Mouse (Mus musculus) brain, adult 2 months (tissue): ENCODE results near the gene Kif22.
"Not testable (repeated sequence)": the region's sequence is repeated elsewhere in the genome, so short reads cannot be mapped to it uniquely, and the experiment has no call there.

ENCODE experiments used
- DNase-seq: peaks from one replicate; pipeline ENCODE4 v3.0.0; 2011; ENCODE audit warnings: low read depth, low spot score

Kif22 gene

DNA sequence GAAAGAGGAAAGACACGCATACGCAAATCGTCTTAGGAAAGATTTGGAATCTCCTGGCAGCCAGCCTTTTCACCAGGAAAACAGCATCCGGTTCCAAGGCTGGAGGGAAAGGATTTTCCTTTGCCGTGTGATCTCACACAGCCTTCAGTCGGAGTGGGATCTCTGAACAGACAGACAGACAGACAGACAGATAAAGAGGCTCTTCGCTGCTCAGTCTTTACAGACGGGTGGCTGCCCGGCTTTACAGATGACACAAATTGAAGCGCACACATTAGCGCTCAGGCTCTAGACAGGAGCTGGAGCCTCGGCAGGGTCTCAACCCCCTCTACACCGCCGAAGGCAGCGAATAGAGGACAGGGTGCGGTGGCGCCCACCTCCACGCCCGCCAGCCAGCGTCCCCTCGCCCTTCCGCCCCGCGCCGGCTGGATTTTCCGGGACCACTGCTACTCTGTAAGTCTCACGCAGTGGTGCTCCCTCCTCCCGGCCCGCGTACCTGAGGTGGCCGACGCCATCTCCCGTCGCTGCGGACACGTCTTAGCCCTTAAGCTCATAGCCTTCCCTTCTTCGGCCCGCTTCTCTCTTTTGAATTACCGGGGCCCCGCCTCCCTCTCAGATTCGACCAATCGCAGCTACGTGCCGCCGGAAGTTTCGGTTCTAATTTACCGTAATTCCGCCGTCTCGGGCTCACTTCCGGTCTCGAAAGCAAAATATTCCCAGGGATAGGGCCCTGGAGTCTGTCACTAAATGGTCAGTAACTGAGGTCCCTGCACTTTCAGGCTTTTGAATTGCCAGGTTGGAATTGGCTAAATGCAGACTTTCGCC, at the start of gene Kif22:
TSS of gene Kif22 (minus strand) at position 621 of the 822 bp plus-strand sequence.
- DNase-seq: peak; percentile 94

DNA sequence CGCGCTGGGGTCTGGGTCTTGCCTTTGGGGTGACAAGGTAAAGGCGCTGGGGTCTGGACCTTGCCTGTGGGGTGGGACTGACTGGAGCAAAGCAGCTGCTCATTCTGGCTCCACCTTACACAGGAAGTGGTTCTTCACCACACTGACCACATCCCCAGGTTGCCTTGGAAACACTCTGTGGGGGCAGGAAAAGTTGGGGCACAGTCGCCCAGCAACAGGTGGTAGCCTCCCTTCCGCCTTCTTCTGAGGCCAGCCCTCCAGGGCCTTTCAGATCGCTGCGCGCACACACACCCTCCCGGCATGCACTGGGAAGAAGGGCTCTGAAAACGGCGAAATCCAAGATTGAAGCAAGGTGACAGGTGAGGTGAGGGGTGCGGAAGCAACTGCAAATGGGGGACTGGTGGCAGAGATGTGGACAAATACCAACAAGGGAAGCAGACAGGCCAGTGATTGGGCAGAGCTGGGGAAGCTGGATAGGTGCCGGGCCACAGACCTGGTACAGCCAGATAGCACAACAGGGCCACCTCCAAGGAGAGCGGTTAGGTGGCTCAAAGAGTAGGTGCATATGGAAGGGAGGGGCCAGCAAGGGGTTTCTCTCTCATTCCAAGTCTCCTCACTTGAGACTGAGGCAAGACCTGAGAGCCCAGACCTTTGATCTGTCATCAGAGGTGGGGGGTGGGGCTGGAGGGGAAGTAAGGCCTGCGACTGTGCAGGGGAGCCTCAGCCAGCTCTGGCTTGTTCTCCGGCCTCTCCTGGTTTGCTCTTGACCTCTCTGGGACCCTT, 49.0 kb upstream of the Kif22 start, which contains the start of gene AI467606:
TSS of gene AI467606 (plus strand) at position 246 of the 783 bp plus-strand sequence.
- DNase-seq: peak; percentile 51

DNA sequence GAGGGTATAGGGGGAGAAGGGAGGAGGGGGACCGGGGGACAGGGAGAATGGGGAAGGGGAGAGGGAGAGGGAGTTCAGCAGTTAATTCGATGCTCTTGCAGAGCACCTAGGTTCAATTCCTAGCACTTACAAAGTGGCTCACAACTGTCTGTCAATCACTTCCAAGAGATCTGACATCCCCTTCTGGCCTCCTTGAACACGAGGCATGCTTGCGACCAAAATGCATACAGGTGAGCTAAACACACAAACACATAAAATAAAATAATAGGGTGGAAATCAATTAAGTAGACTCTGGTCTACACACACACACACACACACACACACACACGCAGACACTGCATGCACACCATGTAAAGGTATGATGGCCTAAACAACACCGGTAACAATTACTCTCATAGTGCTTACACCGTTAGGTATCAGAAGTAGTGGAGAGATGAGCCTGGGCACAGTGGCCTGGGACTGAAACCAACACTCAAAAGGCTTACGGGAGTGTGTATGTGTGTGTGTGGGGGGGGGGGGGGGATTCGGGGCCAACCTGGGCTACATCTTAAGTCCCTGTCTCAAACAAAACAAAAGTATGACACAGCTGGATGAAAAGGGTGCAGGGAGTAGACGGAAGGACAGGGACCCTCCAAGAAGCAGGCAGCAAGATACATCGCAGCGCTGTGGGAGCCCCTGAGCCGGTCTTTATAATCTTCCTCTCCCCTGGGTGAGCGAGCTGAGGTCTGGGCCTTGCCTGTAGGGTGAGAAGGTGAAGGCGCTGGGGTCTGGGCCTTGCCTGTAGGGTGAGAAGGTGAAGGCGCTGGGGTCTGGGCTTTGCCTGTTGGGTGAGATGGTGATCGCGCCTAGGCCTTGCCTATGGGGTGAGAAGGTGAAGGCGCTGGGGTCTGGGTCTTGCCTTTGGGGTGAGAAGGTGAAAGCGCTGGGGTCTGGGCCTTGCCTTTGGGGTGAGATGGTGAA, 48.2 kb upstream of the Kif22 start:
- no peak for DNase-seq

DNA sequence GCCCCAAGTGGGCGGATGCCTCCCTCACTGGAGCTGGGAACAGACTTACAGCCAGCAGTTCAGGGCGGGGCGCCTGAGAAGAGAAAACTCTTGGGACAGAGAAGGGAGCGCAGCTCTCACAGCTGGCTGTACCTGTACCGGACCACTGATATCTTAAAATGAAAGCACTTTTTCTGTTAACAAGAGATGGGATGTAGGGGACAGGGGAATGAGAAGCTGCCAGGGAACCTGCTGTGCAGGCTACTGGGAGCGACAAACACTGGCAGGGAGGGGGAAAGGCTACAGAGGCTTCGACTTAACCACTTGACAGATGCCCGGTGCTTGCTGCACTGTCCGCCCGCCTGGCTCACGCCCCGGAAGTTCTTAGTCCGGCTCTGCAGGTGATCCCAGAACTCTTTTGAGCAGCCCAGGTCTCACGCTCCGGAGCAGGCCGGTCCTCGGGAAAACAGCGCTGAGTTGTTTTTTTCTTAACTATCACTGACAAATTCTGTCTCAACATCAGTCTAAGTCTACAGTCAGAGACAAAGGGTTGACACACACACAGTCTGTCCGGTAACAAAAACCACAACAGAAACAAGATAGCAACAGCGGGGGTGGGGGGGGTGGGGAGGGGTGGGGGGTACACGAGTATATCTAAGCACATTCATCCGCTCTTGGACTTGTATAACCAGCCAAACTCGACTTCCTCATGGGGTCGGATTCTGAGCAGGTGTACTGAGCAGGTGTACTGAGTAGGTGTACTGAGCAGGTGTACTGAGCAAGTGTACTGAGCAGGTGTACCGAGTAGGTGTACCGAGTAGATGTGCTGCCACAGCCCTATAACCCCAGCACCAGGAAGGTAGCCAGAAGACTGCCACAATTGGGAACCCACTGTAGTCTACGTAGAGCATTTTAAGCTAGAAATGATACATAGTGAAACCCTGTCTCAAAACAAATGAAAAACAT, 46.9 kb upstream of the Kif22 start:
- no peak for DNase-seq

DNA sequence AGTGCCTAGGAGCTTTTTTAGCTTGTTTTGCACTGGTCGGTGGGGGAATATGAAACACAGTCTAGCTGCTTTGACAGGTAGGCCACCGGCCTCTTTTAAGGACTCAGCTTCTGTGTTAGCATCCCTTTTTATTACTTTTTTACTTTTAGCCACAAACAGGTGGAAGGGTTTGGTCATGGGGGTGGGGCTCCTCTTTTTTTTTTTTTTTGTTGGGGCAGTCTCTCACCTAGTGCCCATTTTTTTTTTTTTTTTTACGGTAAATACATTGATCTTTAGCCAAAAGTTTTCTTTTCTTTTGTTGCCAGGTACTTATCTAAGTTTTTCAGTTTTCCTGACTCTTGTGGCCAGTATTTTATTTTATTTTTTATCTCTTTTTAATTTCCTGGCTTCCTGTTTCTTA, 45.8 kb upstream of the Kif22 start:
- DNase-seq: no peak

DNA sequence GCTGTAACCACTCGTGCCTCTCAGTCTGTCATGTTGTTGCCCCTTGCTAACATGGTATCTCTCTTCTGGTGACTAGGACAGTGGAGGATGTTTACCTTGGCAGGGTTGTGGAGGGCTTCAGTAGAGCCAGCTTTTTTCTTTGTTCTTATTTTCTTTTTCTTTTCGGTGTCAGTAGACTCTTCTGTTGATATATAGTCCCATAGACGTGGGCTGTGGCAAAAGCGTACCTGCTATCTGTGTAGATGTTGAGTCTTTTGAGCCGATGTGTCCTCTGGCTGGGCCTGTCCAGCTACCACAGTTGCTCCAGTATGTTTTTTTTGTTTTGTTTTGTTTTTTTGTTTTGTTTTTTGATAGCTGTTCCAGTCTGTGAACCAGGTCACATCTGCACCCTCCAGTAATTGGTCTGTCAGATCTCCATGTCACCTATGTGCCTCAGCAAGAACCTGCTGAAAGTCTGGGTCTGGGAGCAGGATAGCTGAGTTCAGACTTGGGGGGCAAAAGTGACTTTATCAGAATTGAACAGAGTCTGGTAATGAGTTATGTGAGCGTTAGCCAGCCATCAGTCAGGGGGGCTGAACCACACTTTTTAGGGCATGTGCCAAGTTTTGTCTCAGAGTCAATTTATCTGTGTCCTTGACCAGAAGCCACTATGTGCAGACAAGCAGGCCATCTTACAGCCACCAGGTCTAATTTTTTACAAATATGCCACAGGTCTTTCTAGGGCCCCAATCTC, 45.2 kb upstream of the Kif22 start, which contains the start of gene Zg16:
TSS of gene Zg16 (minus strand) at position 51 of the 733 bp plus-strand sequence.
- not testable (repeated sequence) for DNase-seq

DNA sequence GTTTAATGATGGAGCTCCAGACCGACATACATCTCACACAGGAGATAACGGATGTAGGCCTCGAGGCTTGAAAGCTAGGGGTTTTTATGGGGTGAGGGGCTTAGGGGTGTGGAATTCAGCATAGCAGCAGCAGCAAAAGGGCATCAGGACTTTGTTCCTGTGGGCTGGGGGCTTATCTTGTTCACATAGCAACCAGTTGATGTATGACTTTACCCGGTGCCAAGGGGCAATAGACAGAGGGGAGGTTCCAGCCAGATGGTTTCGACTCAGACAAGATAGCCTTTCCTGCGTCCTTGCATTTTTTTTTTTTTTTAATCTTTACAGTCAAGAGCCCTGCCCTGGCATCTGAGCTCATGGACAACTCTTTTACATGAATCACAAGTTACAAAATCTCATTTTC, 43.5 kb upstream of the Kif22 start:
- DNase-seq: not testable (repeated sequence)

DNA sequence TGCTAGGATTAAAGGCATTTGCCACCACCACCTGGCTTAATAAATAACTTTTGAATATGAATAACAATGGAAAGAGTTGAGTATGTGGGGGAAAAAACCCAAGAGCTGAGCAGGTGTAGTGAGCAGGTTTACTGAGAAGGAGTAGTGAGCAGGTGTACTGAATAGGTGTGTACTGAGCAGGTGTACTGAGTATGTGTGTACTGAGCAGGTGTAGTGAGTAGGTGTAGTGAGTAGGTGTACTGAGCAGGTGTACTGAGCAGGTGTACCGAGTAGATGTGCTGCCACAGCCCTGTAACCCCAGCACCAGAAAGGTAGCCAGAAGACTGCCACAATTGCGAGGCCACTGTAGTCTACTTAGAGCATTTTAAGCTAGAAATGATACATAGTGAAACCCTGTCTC, 42.5 kb upstream of the Kif22 start:
- DNase-seq: no peak

DNA sequence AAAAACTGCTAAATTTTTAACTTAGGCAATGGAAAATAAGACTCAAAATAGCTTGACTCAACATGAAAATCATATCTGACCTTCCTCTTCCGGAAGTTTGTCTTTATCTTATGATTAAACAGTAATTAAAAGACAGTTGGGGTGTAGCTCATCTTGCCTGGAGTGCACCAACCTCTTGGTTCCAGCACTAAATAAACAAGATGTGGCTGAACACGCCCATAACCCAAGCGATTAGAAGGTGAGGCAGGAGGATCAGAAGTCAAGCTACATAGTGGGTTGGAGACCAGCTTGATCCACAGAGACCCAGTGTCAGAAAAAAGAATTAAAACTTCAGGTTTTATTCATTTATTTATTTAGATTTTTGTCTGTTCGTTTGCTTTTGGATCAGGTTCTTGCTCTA, 41.4 kb upstream of the Kif22 start:
- DNase-seq: no peak

DNA sequence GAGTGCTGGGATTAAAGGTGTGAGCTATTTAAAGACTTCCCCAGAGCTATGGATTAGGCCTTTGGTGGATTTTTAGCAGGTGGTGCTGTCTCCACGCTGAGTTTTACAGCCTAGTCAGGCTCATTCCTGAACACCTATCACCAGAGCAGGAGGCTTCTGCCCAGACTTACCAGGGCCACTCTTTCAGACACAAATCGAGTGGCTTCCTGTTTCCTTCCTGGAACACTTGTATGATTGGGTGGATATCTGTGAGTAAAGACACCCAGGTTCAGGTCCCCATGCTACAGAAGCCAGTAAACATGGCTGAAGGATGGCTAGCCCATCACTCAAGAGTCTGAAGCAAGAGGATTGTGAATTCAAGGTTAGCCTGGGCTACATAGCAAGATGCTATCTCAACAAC, 40.7 kb upstream of the Kif22 start:
- DNase-seq: no peak

DNA sequence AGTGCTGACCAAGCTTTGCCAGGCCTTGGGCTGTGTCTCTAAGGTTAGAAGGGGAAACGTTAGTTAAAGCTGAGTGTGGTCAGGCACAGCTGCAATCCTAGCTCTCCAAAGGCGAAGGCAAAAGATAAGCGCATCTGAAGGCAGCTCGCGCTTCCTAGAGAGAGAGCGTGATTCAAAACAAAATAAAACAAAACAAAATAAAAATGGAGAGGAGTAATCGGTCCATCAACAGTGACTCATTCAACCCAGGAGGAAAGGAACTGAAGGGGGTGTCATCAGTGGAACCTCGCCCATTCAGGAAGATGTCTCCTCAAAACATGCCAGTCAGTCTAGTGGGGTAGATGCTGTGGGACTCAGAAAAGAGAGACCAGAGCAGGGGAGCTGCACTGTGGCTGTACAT, 40.0 kb upstream of the Kif22 start:
- DNase-seq: no peak

DNA sequence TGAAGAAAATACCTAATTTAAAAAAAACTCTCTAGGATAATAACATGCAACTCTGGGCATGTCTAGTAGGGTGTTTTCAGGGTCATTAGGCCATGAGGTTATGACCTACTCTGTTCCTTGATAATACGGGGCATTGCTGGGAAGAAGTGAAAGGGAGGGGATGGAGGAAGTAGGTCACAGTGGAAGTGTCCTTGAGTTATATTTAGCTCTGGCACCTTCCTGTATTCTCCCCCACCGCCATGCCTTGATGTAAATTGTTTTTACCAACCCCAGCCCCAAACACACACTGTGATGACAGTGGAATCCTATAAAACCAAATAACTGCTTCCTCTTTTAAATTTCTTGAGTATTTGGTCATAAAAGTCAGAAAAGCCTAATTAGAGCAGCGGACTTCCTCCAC, 37.8 kb upstream of the Kif22 start:
- no peak for DNase-seq

DNA sequence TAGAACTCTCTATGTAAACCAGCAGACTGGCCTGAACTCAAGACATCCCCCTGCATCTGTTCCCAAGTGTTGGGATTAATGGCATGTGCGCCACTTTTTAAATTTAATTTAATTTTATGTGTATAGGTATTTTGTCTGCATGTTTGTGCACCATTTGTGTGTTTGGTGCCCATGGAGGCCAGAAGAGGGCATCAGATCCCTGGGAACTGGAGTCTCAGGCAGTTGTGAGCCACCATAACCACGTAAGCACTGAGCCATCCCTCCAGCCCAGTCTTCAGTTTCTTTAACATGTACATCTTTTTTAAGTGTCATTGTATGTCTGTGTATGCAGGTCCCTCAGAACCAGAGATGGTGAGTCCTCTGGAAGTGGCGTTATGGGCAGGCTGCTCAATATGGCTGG, 35.4 kb upstream of the Kif22 start:
- DNase-seq: no peak

DNA sequence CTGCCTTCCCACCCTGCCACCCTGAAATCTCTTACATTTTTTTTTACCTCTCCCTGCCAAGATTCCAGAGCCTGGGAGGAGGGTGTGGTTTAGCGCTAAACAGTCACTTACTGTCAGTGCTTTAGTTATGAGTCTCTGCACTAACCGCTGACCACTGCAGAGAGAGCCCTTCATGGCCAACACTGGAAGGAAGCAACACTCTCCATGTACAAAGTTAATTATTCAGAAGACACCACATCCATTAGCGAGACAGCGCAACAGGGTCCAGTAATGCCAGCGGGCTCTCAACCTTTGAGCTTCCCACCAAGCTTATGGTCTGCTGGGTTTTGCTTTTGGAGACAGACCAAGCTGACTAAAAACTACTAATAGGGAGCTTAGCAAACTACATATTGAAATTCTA, 33.9 kb upstream of the Kif22 start:
- DNase-seq: no peak

DNA sequence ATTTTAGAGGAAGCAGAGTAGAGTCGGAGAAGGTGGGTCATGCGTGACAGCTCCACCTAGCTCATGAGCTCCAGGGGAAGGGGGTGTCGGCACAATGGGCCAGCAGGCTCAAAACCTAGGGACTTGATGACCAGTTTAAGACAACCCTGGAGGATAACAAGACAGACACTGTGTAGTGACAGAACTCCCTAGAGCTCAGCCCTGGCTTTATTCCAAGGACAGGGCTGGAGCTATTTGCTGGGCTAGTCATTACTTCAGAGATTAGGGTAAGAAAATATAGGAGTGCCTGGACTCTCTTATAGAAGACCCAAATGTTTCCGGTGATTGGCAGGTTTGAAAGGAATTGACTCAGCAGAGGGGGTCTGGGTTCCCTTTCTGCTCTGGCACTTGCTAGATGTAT, 30.9 kb upstream of the Kif22 start:
- no peak for DNase-seq

DNA sequence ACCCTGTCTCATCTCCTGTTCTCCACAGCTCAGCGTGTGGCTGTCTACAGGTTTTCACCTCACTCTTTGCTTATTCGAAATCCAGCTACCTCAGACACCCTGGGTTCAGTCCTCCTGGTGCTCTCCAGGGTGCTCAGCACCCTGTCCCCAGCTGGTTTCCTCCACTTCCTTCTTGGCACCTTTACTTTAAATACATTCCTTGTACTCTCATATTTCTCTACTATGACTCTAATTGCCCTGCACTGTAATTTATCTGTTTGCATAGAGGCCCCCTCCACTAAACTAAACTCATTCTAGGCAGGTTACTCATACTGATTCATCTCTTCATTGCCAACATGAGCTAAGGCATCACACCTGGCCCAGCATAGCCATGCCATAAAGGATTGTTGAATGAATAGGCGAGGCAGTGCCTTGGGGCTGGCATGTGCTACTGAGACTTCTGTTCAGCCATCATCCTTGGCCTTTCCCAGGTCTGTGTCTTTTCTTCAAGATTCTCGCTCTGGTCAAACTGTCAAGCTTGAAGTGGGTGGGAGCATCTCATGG, 28.7 kb upstream of the Kif22 start:
- DNase-seq: no peak

DNA sequence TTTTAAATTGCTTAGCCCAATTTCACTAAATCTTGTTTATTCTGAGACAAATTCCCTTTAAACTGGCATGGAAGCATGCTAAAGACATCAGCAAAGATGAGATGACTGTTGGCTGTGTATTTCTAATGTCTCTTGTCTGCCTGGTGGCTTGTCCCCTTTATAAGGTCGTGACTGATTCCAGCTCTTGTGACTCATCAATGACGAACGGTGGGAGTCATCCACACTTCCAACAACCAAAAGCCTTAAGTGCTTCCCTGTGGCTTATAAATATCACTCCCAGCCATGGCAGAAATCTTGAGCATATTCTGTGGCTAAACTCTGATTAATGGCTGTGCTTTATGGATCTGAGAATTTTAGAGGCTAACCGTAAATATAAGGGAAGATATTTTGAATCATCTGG, 24.0 kb upstream of the Kif22 start:
- DNase-seq: peak; percentile 57

DNA sequence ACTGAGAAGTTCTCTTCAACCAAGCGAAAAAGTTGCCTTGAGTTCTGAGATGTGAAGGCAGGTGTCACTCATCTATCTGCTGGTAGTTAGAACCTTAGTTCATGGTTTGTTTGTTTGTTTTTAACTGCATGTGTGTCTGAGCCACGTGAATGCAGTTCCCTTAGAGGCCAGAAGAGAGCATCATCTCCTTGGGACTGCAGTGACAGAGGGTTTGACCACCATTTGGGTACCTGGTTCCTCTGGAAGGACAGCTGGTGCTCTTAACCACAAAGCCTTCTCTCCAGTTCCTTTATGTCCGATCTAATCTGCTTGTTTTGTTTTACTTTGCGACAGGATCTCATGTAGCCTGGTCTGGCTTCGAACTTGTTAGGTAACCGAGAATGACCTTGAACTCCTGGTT, 23.3 kb upstream of the Kif22 start:
- no peak for DNase-seq

DNA sequence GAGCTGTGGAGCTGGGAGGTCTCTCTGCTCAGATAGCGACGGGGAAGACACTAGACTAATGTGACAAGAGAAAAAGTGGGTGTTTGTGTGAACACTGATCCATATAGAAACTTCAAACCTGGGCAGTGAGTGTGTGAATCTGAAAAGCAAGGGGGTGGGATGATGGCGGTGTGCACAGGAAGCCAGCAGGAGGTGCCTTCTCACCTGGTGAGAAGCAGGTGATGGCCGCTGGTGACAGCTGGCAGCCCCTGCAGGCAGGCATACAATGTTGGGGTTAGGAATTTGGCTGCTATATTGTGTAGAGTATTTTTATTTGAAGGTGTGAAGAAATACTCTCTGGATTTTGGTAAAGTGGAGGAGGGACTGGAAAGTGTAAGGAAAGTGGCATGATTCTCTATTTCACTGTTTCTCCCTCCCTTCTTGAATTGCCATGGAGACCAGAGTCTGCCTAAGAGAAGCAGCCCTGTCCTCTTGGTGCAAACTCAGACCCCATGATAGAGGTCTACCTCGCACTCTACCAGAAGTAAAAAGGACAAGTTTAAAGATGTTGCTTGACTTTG, 12.8 kb upstream of the Kif22 start:
- peak; percentile 62 for DNase-seq
